Mouse (Mus musculus) macrophage (primary cell): Measurements from ENCODE around the gene Kansl1. TPM values are rescaled to one million over a fixed set of nuclear protein-coding genes. Genes with fewer than 3 reads are reported as not detected.

ENCODE experiments used
- H3K27ac ChIP-seq: fragments of 350-480 bp; formaldehyde crosslinking; 2 replicates; pipeline ENCODE4 v1.9.0; 2021
- H3K36me3 ChIP-seq: fragments of 350-480 bp; formaldehyde crosslinking; 2 replicates; pipeline ENCODE4 v1.9.0; 2021; ENCODE audit errors: inconsistent target
- H3K4me3 ChIP-seq: fragments of 350-480 bp; formaldehyde crosslinking; 2 replicates; pipeline ENCODE4 v1.9.0; 2021; ENCODE audit errors: inconsistent target
- H3K79me2 ChIP-seq: fragments of 350-480 bp; formaldehyde crosslinking; 2 replicates; pipeline ENCODE4 v1.9.0; 2021; ENCODE audit errors: inconsistent target
- WGBS: methylation state at CpG from one replicate; pipeline ENCODE4 v1.1.7; 2026; ENCODE audit warnings: inconsistent platforms; ENCODE audit not compliant: missing documents; 5-methylcytosine and 5-hydroxymethylcytosine counted together
- polyA plus RNA-seq: library from polyadenylated mRNA; stranded (reverse); fragments of 250-400 nt; gene quantifications from 3 replicates; pipeline ENCODE4 v1.2.4, GENCODE M21; 2018; ENCODE audit warnings: inconsistent platforms

Gene Kansl1
- polyA plus RNA-seq, 1 experiment from 2014 or later, result 39.2 TPM

- no peaks in the 10 kb centered on the region for H3K36me3 ChIP-seq
- WGBS, result 74% methylated on average over 2 of the region's 2 CpGs
- H3K79me2 ChIP-seq, result peaks cover 79% of the 10 kb centered on the region
- no peak overlapping the region for H3K4me3 ChIP-seq
- H3K27ac ChIP-seq, result no peak overlapping the region
Observed at GRCm38 (mm10) chr11:104445538-104445937, 23.1 kb downstream of the Kansl1 start.

- 94% methylated on average over 1 of the region's 1 CpGs for whole genome bisulfite sequencing
- Histone ChIP-seq H3K4me3 (no peak overlapping the region), H3K27ac (no peak overlapping the region), H3K79me2 (peaks cover 79% of the 10 kb centered on the region), H3K36me3 (no peaks in the 10 kb centered on the region)
Observed at GRCm38 (mm10) chr11:104445044-104445443, 23.6 kb downstream of the Kansl1 start.

GRCm38 (mm10) chr11:104443359-104443758 is 25.3 kb downstream of the Kansl1 start:
- WGBS, result 34% methylated on average over 2 of the region's 2 CpGs
- Histone ChIP-seq H3K36me3 (no peaks in the 10 kb centered on the region), H3K4me3 (peak overlapping the region; percentile 52), H3K79me2 (peaks cover 81% of the 10 kb centered on the region), H3K27ac (peak overlapping the region; percentile 91)

- Histone ChIP-seq H3K79me2 (peaks cover 81% of the 10 kb centered on the region), H3K36me3 (no peaks in the 10 kb centered on the region), H3K27ac (peak overlapping the region; percentile 91), H3K4me3 (peak overlapping the region; percentile 52)
- under 1% methylated on average over 72 of the region's 82 CpGs for WGBS
Observed at GRCm38 (mm10) chr11:104442333-104443136, 26.1 kb downstream of the Kansl1 start.

GRCm38 (mm10) chr11:104441475-104442332 is 27.0 kb downstream of the Kansl1 start:
- Histone ChIP-seq H3K79me2 (peaks cover 81% of the 10 kb centered on the region), H3K4me3 (peak overlapping the region; percentile 87), H3K36me3 (no peaks in the 10 kb centered on the region), H3K27ac (peak overlapping the region; percentile 94)
- WGBS, result under 1% methylated on average over 52 of the region's 92 CpGs

GRCm38 (mm10) chr11:104440521-104441474 is 27.9 kb downstream of the Kansl1 start:
- peaks cover 81% of the 10 kb centered on the region for H3K79me2 ChIP-seq
- peak overlapping the region; percentile 94 for H3K27ac ChIP-seq
- WGBS, result 3% methylated on average over 20 of the region's 20 CpGs
- no peaks in the 10 kb centered on the region for H3K36me3 ChIP-seq
- peak overlapping the region; percentile 87 for H3K4me3 ChIP-seq

- H3K36me3 ChIP-seq, result no peaks in the 10 kb centered on the region
- WGBS, result 65% methylated on average over 2 of the region's 2 CpGs
- H3K27ac ChIP-seq, result peak overlapping the region; percentile 94
- H3K4me3 ChIP-seq, result peak overlapping the region; percentile 87
- peaks cover 81% of the 10 kb centered on the region for H3K79me2 ChIP-seq
Observed at GRCm38 (mm10) chr11:104439703-104440102, 29.0 kb downstream of the Kansl1 start.

GRCm38 (mm10) chr11:104438450-104438849 is 30.2 kb downstream of the Kansl1 start:
- Histone ChIP-seq H3K36me3 (no peaks in the 10 kb centered on the region), H3K79me2 (peaks cover 81% of the 10 kb centered on the region), H3K27ac (peak overlapping the region; percentile 94), H3K4me3 (no peak overlapping the region)

GRCm38 (mm10) chr11:104436394-104436954 is 32.2 kb downstream of the Kansl1 start:
- Histone ChIP-seq H3K4me3 (no peak overlapping the region), H3K36me3 (no peaks in the 10 kb centered on the region), H3K79me2 (peaks cover 98% of the 10 kb centered on the region), H3K27ac (no peak overlapping the region)
- 48% methylated on average over 2 of the region's 2 CpGs for WGBS

GRCm38 (mm10) chr11:104435753-104436152 is 32.9 kb downstream of the Kansl1 start:
- H3K27ac ChIP-seq, result no peak overlapping the region
- H3K79me2 ChIP-seq, result peaks cover 100% of the 10 kb centered on the region
- no peak overlapping the region for H3K4me3 ChIP-seq

GRCm38 (mm10) chr11:104435141-104435540 is 33.5 kb downstream of the Kansl1 start:
- H3K4me3 ChIP-seq, result no peak overlapping the region
- H3K79me2 ChIP-seq, result peaks cover 100% of the 10 kb centered on the region
- H3K36me3 ChIP-seq, result no peaks in the 10 kb centered on the region
- 100% methylated on average over 1 of the region's 1 CpGs for WGBS
- H3K27ac ChIP-seq, result no peak overlapping the region

More at GRCm38 (mm10) chr11:104435753-104436152, 32.9 kb downstream of the Kansl1 start:
- H3K36me3 ChIP-seq, result no peaks in the 10 kb centered on the region

GRCm38 (mm10) chr11:104432251-104432650 is 36.4 kb downstream of the Kansl1 start:
- H3K79me2 ChIP-seq, result peaks cover 100% of the 10 kb centered on the region
- H3K36me3 ChIP-seq, result no peaks in the 10 kb centered on the region
- no peak overlapping the region for H3K27ac ChIP-seq
- no peak overlapping the region for H3K4me3 ChIP-seq

GRCm38 (mm10) chr11:104431807-104432206 is 36.9 kb downstream of the Kansl1 start:
- Histone ChIP-seq H3K79me2 (peaks cover 100% of the 10 kb centered on the region), H3K36me3 (no peaks in the 10 kb centered on the region), H3K27ac (no peak overlapping the region), H3K4me3 (no peak overlapping the region)
- 80% methylated on average over 1 of the region's 1 CpGs for WGBS
